Mouse (Mus musculus) kidney, postnatal 10 days (tissue): Measurements from ENCODE around the gene Vmn2r92.
"Not testable (repeated sequence)": the region's sequence is repeated elsewhere in the genome, so short reads cannot be mapped to it uniquely, and the experiment has no call there.

Experiments used
- DNase-seq: peaks from one replicate; pipeline ENCODE4 v3.0.0; 2021; ENCODE audit warnings: mixed read lengths

Gene Vmn2r92

DNA sequence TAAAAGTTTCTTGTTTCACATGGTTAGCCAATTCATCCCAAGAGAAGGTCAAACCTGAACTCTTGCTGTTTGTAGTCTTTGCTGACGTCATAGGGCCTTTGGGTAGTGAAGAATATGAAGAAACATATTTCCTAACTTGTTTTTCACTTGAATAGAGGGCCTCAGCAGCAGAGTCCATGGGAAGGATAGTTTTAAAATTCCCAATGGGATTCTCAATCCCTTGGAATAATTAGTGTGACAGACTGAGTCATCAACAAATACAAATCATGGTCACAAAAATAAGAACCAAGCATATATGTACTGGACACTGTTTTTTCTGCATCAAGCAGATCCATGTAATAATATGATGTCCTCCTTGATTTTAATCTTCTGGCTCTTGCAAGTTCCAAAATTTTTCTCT, at the start of gene Vmn2r92:
Gene Vmn2r92 (plus strand): TSS at position 301 of the 400 bp plus-strand sequence.
- not testable (repeated sequence) for DNase-seq

DNA sequence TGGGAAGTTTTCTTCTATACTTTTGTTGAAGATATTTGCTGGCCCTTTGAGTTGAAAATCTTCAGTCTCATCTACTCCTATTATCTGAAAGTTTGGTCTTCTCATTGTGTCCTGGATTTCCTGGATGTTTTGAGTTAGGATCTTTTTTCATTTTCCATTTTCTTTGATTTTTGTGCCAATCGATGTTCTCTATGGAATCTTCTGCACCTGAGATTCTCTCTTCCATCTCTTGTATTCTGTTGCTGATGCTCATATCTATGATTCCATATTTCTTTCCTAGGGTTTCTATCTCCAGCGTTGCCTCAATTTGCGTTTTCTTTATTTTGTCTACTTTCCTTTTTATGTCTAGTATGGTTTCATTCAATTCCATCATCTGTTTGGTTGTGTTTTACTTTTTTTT, 49.4 kb upstream of the Vmn2r92 start:
- DNase-seq, result not testable (repeated sequence)

DNA sequence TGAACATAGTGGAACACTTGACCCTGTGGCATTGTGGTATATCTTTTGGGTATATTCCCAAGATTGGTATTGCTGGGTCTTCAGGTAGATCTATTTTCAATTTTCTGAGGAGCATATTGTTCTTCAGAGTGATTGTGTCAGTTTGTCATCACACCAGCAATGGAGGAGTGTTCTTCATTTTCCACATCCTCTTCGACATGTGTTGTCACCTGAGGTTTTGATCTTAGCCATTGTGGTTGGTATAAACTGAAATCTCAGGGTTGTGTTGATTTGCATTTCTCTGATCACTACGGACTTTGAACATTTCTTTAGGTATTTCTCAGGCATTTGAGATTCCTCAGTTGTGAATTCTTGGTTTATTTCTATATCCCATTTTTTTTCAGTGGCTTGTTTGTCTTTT, 9.5 kb downstream of the Vmn2r92 start:
- DNase-seq, result not testable (repeated sequence)

DNA sequence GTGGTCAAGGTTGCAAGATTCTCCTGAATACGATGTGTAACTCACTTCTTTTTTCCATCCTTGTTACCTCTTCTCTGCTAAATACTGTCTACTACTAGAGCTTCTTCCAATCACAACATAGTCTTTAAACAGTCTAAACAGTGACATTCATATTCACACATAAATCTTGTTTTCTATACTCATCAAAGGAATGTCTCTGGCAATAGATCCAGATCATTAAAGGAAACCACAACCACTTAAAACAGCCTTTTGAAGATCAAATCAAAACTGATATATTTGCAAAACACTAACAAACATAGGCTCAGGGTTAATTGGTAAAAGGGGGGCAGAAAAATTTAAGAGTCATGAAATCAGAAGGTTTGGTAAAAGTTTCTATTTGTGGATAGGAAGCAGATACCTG, 38.0 kb downstream of the Vmn2r92 start:
- DNase-seq, result no peak

DNA sequence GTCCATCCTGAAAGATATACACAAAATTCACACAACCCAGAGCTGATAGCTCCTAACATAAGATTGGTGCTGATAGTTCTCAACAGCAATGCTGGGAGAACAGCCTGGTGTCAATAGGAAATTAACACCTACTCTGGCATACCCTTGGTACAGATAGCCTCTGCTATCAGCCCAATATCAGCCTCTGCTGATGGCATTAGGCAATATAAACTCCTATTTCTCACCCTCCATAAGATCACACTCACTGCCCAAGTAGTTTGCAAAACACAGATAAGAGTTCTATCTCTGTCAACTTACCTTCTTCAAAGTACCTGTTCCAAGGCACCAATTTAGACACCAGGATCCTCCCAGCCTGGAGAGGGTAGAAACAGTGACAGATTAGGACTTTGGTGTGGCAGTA, 69.6 kb downstream of the Vmn2r92 start:
- DNase-seq, result no peak

DNA sequence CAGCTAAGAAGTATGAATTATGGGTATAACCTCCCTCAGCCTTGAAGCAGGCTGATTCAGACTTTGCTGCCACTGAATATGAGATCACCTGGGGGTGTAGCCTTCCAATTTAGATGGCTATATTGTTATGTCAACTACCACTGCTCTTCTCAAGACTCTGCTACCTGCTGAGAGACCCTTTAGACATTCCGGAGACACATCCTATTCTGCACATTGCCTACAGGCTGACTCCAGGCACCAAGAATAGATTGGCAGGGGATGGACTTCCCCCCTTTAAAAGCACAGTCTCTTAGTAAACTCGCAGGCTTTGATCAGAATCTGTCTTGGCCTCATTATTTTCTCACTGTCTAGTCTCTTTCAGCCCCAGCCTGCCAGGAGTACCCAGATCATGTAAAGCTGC, 80.3 kb downstream of the Vmn2r92 start:
- DNase-seq, result no peak

DNA sequence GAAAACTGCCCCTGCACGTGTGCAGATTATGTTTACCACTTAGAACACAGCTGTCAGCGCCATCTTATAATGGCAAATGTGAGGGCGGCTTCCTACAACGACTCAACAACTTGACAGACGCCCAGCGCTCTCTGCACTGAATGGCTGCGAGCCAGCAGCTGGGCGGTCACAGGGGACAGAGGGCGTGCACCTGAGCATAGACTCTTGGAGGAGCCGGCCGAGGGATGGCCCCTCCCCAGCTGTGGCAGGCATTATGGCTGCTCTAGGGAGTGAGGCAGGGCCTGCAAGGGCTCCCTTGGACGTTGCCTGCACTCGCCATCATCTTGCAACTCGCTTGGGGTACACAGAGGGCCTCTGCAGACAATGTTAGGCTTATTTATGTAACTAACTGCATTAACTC, 85.2 kb downstream of the Vmn2r92 start:
- no peak for DNase-seq
